Mouse (Mus musculus): ENCODE results near the gene Mrnip. TPM values are rescaled to one million over a fixed set of nuclear protein-coding genes. Genes with fewer than 3 reads are reported as not detected.

Gene Mrnip
- polyA plus RNA-seq, 1 experiment from 2014 or later: 20.8 TPM

DNA sequence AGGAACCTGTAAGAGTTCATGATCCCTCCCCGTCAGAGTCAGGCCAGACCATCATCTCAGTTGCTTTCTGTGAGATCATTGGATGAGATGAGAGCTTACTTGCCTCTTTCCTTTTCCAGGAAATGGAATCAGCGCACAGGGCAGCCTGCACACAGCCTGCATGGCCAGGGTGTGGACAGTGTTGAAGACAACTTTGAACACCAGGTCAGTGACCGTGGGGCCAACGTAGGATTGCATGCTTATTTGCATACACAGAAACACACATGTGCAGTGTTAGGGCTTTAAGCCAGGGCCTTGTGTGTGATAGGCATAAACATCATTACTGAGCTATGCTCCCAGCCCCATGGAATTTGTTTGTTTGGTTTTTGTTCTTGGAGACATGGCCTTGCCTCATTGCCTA, 23.3 kb downstream of the Mrnip start:
- no peaks in the 10 kb centered on the region for H3K9me3 ChIP-seq (replicated peaks; ENCODE audit: low read length)
- no peak for TF ChIP-seq CTCF (IDR thresholded peaks at IDR 0.05; ENCODE audit: low read depth)
- no peak overlapping the region for H3K9ac ChIP-seq (ENCODE audit: low read depth, low read length)
- no peaks in the 10 kb centered on the region for H3K27me3 ChIP-seq (ENCODE audit: insufficient read depth, low read length)
- peaks cover 32% of the 10 kb centered on the region for H3K36me3 ChIP-seq (ENCODE audit: insufficient read depth, low read length)
- H3K4me3 ChIP-seq (replicated peaks; ENCODE audit: low read depth, low read length): no peak overlapping the region
- H3K27ac ChIP-seq: 0 out of 2 replicates have a peak overlapping the region, but pooled peaks have one; percentile 3
- 88% methylated on average over 4 of the region's 4 CpGs for WGBS
- ATAC-seq (replicated peaks; ENCODE audit: low FRiP score, low read depth) (0 out of 2 replicates have a peak, but pooled peaks have one; percentile 9), DNase-seq (ENCODE audit: low spot score) (no peak)
- no peaks in the 10 kb centered on the region for H3K4me1 ChIP-seq (replicated peaks; ENCODE audit: insufficient read depth, low read length)
- no peak overlapping the region for H3K4me2 ChIP-seq (ENCODE audit: low read length)

- Histone ChIP-seq H3K9ac (ENCODE audit: low read depth, low read length) (no peak overlapping the region), H3K4me2 (ENCODE audit: low read length) (no peak overlapping the region), H3K4me1 (replicated peaks; ENCODE audit: insufficient read depth, low read length) (no peaks in the 10 kb centered on the region), H3K9me3 (replicated peaks; ENCODE audit: low read length) (no peaks in the 10 kb centered on the region), H3K36me3 (ENCODE audit: insufficient read depth, low read length) (peaks cover 38% of the 10 kb centered on the region), H3K27ac (no peak overlapping the region), H3K27me3 (ENCODE audit: insufficient read depth, low read length) (no peaks in the 10 kb centered on the region), H3K4me3 (replicated peaks; ENCODE audit: low read depth, low read length) (no peak overlapping the region)
- DNase-seq (ENCODE audit: low spot score) (no peak), ATAC-seq (replicated peaks; ENCODE audit: low FRiP score, low read depth) (no peak)
- no peak for TF ChIP-seq CTCF (IDR thresholded peaks at IDR 0.05; ENCODE audit: low read depth)
- 91% methylated on average over 4 of the region's 5 CpGs for WGBS
Measured at GRCm38 (mm10) chr11:50198219-50198846, 24.1 kb downstream of the Mrnip start.

DNA sequence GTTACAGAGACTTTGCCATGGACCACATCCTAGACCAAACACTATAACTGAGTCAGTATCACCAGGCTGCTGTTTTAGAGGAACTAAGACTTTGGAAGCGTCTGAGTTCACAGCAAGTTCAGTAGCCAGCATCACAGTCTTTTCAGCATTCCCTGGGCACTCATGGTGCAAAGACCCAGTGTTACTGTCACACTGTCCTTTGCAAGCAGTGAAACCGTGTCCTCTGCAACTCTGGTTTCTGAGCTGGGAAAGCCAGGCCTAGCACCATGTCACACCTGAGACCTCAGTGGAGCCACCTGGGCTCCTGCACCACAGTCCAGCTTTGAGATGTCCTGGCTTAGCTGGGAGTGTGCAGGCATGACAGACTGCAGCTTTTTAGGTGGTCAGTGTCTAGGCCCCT, 24.7 kb downstream of the Mrnip start:
- H3K4me1 ChIP-seq (replicated peaks; ENCODE audit: insufficient read depth, low read length): no peaks in the 10 kb centered on the region
- no peak for TF ChIP-seq CTCF (IDR thresholded peaks at IDR 0.05; ENCODE audit: low read depth)
- no peak overlapping the region for H3K9ac ChIP-seq (ENCODE audit: low read depth, low read length)
- H3K4me2 ChIP-seq (ENCODE audit: low read length): no peak overlapping the region
- whole genome bisulfite sequencing: 85% methylated on average over 2 of the region's 2 CpGs
- no peaks in the 10 kb centered on the region for H3K27me3 ChIP-seq (ENCODE audit: insufficient read depth, low read length)
- ATAC-seq (replicated peaks; ENCODE audit: low FRiP score, low read depth): no peak
- no peak overlapping the region for H3K27ac ChIP-seq
- H3K4me3 ChIP-seq (replicated peaks; ENCODE audit: low read depth, low read length): no peak overlapping the region
- H3K36me3 ChIP-seq (ENCODE audit: insufficient read depth, low read length): peaks cover 42% of the 10 kb centered on the region
- H3K9me3 ChIP-seq (replicated peaks; ENCODE audit: low read length): no peaks in the 10 kb centered on the region
- no peak for DNase-seq (ENCODE audit: low spot score)

DNA sequence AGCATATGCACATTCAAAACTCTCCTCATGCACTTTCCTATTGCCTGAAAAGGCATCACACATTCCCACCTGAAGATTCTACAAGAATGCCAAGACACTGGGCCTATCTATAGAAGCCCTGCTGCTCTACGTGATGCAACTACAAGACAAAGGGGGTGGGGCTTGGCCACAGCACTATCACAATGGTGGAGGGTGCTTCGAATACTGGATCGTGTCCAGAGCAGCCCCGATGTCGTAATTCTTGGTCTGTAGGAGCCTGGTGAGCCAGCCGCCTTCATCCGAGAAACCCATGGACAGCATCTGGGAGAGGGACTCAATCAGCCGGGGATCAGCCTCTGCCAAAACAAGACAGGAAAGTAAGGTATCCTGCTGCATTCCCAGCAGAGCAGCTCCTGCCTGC, 26.4 kb downstream of the Mrnip start:
- no peak for TF ChIP-seq CTCF (IDR thresholded peaks at IDR 0.05; ENCODE audit: low read depth)
- peaks cover 58% of the 10 kb centered on the region for H3K36me3 ChIP-seq (ENCODE audit: insufficient read depth, low read length)
- ATAC-seq (replicated peaks; ENCODE audit: low FRiP score, low read depth): no peak
- H3K9ac ChIP-seq (ENCODE audit: low read depth, low read length): no peak overlapping the region
- no peak overlapping the region for H3K4me2 ChIP-seq (ENCODE audit: low read length)
- DNase-seq (ENCODE audit: low spot score): no peak
- WGBS: 75% methylated on average over 8 of the region's 8 CpGs
- H3K4me3 ChIP-seq (replicated peaks; ENCODE audit: low read depth, low read length): no peak overlapping the region
- H3K27ac ChIP-seq: no peak overlapping the region
- no peaks in the 10 kb centered on the region for H3K9me3 ChIP-seq (replicated peaks; ENCODE audit: low read length)
- H3K27me3 ChIP-seq (ENCODE audit: insufficient read depth, low read length): no peaks in the 10 kb centered on the region
- H3K4me1 ChIP-seq (replicated peaks; ENCODE audit: insufficient read depth, low read length): no peaks in the 10 kb centered on the region

GRCm38 (mm10) chr11:50201590-50201989, 27.3 kb downstream of the Mrnip start:
- no peak for ATAC-seq (replicated peaks; ENCODE audit: low FRiP score, low read depth)
- Histone ChIP-seq H3K27me3 (ENCODE audit: insufficient read depth, low read length) (no peaks in the 10 kb centered on the region), H3K9me3 (replicated peaks; ENCODE audit: low read length) (no peaks in the 10 kb centered on the region), H3K4me1 (replicated peaks; ENCODE audit: insufficient read depth, low read length) (no peaks in the 10 kb centered on the region), H3K36me3 (ENCODE audit: insufficient read depth, low read length) (peaks cover 68% of the 10 kb centered on the region), H3K9ac (ENCODE audit: low read depth, low read length) (no peak overlapping the region), H3K4me2 (ENCODE audit: low read length) (no peak overlapping the region), H3K4me3 (replicated peaks; ENCODE audit: low read depth, low read length) (no peak overlapping the region), H3K27ac (no peak overlapping the region)
- WGBS: 92% methylated on average over 3 of the region's 3 CpGs
- no peak for TF ChIP-seq CTCF (IDR thresholded peaks at IDR 0.05; ENCODE audit: low read depth)
- DNase-seq (ENCODE audit: low spot score): no peak

DNA sequence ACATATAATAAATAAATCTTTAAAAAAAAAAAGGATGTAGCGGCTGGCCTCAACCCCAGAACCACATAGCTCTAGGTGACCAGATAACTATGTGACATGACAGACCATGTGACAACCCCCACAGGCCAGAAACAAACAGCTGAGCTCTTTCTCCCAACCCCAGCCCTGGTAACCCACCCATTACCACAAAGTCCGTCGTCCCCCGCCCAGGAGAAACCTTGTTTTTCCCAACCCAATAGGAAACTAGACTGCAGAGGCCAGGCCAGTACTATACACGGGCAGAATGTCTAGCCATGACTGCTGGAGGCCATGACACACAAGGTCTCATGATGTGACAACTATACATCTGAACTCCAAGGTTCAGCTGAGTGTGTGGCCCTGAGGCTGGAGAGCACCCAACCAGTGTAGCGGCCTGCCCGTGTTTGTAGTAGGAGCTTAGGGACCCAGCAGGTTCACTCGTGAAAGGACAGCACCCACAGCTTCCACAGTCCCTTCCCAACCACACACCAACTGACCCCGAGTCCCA, 29.1 kb downstream of the Mrnip start:
- no peaks in the 10 kb centered on the region for H3K27me3 ChIP-seq (ENCODE audit: insufficient read depth, low read length)
- H3K4me3 ChIP-seq (replicated peaks; ENCODE audit: low read depth, low read length): no peak overlapping the region
- peaks cover 81% of the 10 kb centered on the region for H3K36me3 ChIP-seq (ENCODE audit: insufficient read depth, low read length)
- no peak for TF ChIP-seq CTCF (IDR thresholded peaks at IDR 0.05; ENCODE audit: low read depth)
- ATAC-seq (replicated peaks; ENCODE audit: low FRiP score, low read depth): no peak
- no peak for DNase-seq (ENCODE audit: low spot score)
- WGBS: 88% methylated on average over 9 of the region's 9 CpGs
- H3K27ac ChIP-seq: no peak overlapping the region
- no peak overlapping the region for H3K4me2 ChIP-seq (ENCODE audit: low read length)
- H3K9me3 ChIP-seq (replicated peaks; ENCODE audit: low read length): no peaks in the 10 kb centered on the region
- H3K4me1 ChIP-seq (replicated peaks; ENCODE audit: insufficient read depth, low read length): no peaks in the 10 kb centered on the region
- H3K9ac ChIP-seq (ENCODE audit: low read depth, low read length): no peak overlapping the region
